Mouse (Mus musculus) adrenal gland, postnatal 14 days (tissue): ENCODE measurements around the gene Pknox2. TPM values are rescaled to one million over a fixed set of nuclear protein-coding genes. Genes with fewer than 3 reads are reported as not detected.

Experiments used
- DNase-seq: peaks from one replicate; pipeline ENCODE4 v3.0.0; 2021; ENCODE audit warnings: mixed read lengths
- total RNA-seq: library from RNA; stranded (reverse); gene quantifications from 2 replicates; pipeline ENCODE4 v1.2.3, GENCODE M21; 2021

Gene Pknox2
- total RNA-seq, 1 experiment from 2014 or later: 3.4 TPM

GRCm38 (mm10) chr9:36990626-36991368, 156.4 kb downstream of the Pknox2 start:
- DNase-seq: peak; percentile 25

- no peak for DNase-seq
Measured at GRCm38 (mm10) chr9:36989991-36990390, 157.2 kb downstream of the Pknox2 start.

- DNase-seq: no peak
Measured at GRCm38 (mm10) chr9:36985233-36985632, 162.0 kb downstream of the Pknox2 start.

GRCm38 (mm10) chr9:36976596-36977362, 170.4 kb downstream of the Pknox2 start:
- peak; percentile 16 for DNase-seq

- DNase-seq: peak; percentile 56
Measured at GRCm38 (mm10) chr9:36973486-36974227, 173.6 kb downstream of the Pknox2 start.

GRCm38 (mm10) chr9:36972089-36972488, 175.1 kb downstream of the Pknox2 start:
- no peak for DNase-seq

GRCm38 (mm10) chr9:36971066-36971465, 176.1 kb downstream of the Pknox2 start:
- no peak for DNase-seq

- DNase-seq: peak; percentile 87
Measured at GRCm38 (mm10) chr9:36970651-36971050, 176.6 kb downstream of the Pknox2 start.

GRCm38 (mm10) chr9:36969131-36969530, 178.1 kb downstream of the Pknox2 start:
- DNase-seq: no peak

- peak; percentile 47 for DNase-seq
Measured at GRCm38 (mm10) chr9:36968713-36969112, 178.5 kb downstream of the Pknox2 start.

- no peak for DNase-seq
Measured at GRCm38 (mm10) chr9:36968236-36968635, 179.0 kb downstream of the Pknox2 start.

GRCm38 (mm10) chr9:36965720-36966119, 181.5 kb downstream of the Pknox2 start:
- DNase-seq: peak; percentile 47

- no peak for DNase-seq
Measured at GRCm38 (mm10) chr9:36964230-36964629, 183.0 kb downstream of the Pknox2 start.

- DNase-seq: no peak
Measured at GRCm38 (mm10) chr9:36963512-36963911, 183.7 kb downstream of the Pknox2 start.

- DNase-seq: no peak
Measured at GRCm38 (mm10) chr9:36961874-36962273, 185.3 kb downstream of the Pknox2 start.

GRCm38 (mm10) chr9:36961153-36961552, 186.1 kb downstream of the Pknox2 start:
- DNase-seq: no peak

GRCm38 (mm10) chr9:36951133-36951484, 196.1 kb downstream of the Pknox2 start:
- no peak for DNase-seq

GRCm38 (mm10) chr9:36950271-36951132, 196.7 kb downstream of the Pknox2 start:
- DNase-seq: no peak

- DNase-seq: no peak
Measured at GRCm38 (mm10) chr9:36948181-36948580, 199.0 kb downstream of the Pknox2 start.

GRCm38 (mm10) chr9:36947056-36947694, 200.0 kb downstream of the Pknox2 start:
- DNase-seq: no peak

GRCm38 (mm10) chr9:36944843-36945242, 202.4 kb downstream of the Pknox2 start:
- DNase-seq: no peak
